Mouse (Mus musculus): ENCODE data around the gene Rgs7.

The Rgs7 gene

DNA sequence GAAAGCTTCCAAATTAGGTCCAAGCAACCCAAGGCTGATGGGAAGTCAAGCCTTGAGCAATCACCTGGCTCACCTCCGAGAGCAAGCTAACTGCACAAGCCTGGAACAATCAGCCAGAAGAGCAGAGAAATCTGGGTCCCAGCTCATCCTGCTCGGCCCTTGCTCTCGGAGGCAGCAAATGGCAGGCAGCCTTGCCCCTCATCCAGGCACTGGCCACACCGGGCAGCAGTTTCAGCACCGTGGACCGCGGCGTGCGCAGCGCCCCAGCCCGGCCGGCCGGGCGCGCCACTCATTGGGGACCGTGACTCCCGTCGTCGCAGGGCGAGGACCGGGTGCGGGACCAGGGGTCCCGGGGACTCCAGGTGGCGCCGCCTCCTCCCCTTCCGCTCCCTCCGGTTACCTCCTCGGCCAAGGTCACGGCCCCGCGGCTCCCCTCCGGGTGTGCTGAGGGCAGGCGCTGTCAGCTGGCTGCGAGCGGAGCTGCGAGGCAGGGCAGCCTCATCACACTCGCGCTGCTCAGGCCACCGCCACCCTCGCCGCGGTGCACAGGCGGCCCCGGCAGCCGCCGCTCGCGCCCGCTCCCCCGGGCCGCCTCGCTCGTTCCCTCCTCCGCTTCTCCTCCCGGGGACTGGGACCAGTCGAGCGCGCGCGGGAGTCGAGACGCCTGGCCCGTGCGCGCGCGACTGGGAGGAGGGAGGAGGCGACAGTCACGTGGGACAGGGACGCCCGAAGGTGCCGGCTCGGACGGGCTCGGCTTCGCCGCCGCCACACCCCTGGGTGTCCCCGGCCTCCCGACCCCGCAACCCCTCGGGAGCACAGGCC, at the start of gene Rgs7:
Gene Rgs7 (minus strand): TSS at position 640 of the 822 bp plus-strand sequence.
- DNase-seq: peak; percentile 71

GRCm38 (mm10) chr1:175540700-175541099, 48.4 kb upstream of the Rgs7 start:
- DNase-seq: no peak

GRCm38 (mm10) chr1:175537321-175537720, 45.0 kb upstream of the Rgs7 start:
- DNase-seq: no peak

DNA sequence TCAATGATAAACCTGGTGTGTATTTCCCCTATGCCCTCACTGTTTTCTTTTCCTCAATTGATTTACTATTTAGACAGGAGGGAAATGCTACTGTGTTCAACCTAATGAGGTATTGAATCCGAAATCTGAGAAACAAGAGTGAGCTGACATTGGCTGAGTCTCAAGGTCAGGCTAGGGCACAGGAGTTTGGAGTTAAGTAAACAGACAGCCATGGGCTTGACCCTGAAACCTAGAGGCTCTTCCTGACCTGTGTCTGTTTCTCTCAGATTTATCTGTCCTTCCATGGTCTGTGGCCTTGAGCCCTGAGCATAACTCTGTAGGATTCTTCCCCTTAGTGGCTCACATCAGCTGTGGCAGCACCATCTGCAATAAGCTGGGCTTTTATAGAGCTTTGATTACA, 37.6 kb upstream of the Rgs7 start:
- no peak for DNase-seq

DNA sequence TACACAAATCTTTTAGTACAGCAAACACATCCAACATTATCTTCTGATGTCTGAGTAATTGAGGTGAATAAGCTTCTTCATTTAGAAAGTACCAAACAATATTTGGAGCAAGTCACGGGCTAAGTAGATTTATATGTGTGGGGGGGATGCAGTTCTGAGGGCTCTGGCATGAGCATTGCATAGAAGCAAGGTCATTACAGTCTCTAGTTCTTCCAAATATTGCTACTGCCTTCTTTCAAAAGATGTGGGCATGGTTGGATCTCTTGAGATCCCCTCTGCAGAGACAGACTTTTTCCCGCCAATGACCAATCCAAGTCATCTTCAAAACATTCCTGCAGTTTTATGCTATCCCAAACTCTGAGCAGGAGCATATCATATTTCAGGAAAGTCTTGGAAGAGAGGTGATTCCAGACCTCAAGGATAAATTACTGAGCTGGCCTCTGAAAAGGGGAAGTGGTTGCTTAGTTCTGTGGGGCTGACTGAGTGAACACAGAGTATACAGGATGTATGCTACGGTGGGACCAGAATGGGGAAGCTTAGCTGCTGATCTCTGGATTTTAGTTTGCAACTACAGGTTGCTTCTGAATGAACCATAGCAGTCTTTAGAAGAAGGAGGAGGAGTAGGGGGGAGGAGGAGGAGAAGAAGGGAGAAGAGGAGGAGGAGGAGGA, 32.5 kb upstream of the Rgs7 start:
- DNase-seq: no peak

DNA sequence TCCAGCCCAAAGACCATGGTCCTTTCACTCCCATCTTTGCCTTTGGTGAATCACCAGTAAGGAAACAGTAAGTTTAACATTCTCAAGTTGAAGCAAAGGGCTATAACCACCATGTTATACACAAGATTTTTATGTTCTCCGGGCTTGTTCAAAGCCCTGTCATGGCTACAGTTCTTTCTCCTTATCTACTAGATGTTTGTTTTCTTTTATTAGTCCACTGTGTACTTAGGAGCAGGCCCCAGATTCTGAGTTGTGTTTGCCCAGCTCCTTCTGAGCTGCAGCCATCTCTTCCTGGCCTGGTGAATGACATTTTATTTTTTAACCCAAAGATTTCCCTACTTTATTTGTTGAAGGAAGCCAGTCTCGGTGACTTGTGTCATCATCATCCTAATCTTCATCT, 31.3 kb upstream of the Rgs7 start:
- no peak for DNase-seq

DNA sequence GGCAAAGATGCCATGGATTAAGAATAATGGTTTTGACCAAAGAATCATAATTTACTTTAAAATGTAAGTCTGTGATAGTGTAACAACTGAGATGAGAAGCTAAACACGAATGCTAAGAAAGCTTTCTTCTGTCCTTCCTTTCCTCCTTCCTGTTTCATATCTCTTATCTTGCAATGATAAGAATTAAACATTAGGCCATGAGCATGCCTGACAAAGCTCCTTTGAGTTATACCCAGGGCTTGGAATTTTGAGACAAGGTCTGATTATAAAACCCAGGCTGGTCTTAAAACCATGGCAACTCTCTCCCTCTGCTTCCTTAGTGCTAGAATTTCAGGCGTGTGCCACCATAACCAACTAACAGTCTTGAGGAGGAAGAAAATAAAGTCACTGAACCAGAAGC, 22.2 kb upstream of the Rgs7 start:
- DNase-seq: no peak

- no peak for DNase-seq
These were observed 19.9 kb upstream of the Rgs7 start for GRCm38 (mm10) chr1:175512173-175512572.

DNA sequence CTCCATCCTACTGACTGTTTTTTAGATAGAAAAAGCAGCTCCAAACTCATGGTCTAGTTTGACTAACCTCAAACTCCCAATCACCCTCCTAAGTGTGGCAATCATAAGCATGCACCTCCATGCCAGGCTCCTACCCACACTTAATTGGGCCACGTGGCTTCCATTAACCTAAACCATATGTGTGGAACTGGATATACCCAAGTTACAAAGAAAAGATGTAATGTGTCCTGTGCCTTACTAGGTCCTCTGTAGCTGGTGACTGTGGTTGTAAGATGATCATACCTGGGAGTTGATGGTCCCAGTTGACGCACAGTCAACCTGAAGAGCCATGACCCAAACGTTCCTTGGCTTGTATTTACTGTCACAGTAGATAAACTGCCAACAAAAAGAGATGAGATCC, 17.7 kb upstream of the Rgs7 start:
- DNase-seq: no peak

DNA sequence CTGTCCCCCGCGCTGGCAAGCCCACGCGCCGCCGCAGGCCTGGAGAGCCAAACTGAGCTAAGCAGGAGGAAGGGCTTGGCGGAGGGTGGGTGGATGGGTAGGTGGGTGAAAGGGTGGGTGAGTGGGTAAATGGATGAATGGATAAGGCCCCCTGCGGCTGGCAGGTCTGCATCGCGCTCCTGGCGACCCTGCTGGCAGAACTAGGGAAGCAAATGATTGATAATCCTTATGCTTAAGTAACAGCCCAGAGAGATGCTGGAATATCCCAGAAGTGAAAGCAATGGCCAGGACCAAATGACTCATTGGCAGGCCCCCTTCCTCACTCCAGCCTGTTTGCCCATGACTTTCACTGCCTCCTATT, 363 bp upstream of the Rgs7 start:
- no peak for DNase-seq

GRCm38 (mm10) chr1:175491511-175491860, 814 bp downstream of the Rgs7 start:
- DNase-seq: no peak

DNA sequence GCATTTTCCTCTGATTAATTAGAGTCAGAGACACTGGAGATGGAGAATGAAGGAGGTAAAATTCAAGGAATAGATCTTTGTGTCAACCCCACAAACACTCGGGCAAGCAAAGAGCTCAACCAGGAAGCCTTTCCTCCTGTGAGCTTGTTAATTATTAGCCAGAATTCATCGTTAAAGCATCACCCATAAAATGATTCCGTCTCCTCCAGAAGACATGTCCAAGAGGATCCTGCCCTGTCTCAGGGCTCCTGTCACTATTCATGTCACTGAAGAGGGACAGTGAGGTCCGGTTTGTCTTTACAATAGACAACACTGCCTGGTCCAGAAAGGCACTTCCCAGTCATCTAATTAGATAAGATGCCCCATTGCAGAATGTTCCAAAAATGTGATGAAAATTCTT, 7.2 kb downstream of the Rgs7 start:
- no peak for DNase-seq

DNA sequence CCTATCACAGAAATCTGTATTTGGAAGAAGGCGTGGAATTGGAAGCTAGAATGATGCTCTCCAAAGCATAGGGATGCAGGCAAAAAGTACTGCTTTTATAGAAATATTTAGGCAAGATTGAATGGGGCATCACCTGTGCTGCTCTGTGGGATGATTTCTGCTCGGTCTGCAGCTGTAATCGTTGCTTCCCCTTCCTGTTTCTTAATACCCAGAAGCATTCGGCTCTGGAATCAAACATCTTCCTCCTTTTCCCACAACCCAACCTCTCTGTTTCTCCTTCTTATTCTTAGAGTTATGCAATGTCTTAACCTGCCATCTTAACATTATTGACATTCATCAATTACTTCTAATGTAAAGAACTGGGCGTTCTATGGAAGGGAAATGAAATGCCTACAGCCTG, 19.2 kb downstream of the Rgs7 start:
- DNase-seq: no peak

- DNase-seq: peak; percentile 6
These were observed 23.1 kb downstream of the Rgs7 start for GRCm38 (mm10) chr1:175469087-175469788.

GRCm38 (mm10) chr1:175464566-175464965, 27.7 kb downstream of the Rgs7 start:
- no peak for DNase-seq

DNA sequence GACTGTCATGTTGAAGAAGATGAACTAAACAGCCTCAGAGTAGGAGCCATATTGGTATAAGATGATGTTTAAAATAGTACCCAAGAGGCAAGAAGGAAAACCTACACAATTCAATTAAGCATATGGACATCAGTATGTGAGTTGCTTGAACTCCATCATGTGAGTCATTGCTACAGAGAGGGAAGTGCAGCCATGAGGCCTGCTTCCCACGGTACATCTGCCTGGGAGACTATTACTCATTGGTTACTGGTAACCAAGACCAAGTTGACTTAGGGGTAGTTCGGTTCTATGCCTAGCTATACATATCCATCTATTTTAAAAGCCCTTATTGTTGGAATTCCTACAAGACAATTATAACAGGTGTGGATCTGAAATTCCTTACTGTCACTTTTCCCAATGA, 29.9 kb downstream of the Rgs7 start:
- DNase-seq: no peak

DNA sequence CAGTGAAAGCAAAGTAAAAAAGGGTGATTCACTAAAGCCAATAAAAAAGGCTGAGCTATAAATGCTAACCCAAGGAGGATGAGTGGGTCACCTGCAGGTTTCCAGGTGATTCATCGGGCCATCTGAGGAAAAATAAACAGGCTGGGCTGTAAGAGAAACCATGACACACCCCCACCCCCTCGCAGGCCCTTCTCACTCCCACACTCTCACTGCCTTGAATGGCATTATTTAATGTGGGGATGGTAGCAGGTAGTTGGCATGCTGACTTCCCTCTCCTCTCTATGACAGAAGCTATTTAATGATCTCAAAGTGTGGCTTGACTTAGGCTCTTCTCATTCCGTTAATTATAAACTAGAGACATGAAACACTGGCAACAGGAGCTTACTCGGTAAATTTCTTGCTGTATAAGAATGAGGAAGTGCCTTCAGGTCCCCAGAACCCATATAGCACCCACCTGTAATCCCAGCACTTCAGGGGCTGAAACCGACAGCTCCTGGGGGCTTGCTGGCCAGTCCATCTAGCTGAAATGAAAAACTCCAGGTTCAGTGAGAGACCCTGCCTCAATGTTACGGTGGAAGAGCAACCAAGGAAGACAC, 38.2 kb downstream of the Rgs7 start:
- DNase-seq: no peak

DNA sequence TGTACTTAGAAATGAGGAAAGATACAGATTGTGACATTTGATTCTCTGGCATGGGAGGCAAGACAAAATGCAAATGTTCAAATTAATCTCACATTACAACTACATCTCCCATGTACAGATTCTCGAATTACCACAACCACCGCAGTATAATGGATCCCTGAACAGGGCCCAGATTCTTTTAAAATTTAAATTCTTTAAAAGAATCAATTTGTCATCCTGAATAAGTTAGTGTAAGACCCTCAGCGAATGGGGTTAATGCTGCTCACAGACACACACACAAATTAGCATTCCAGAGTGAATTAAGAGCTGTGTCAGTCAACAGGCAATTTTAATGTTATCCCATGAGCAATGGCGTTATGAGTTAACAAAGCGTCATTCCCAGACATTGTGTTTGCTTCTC, 44.3 kb downstream of the Rgs7 start:
- DNase-seq: no peak

- DNase-seq: no peak
These were observed 49.4 kb downstream of the Rgs7 start for GRCm38 (mm10) chr1:175442939-175443338.

DNA sequence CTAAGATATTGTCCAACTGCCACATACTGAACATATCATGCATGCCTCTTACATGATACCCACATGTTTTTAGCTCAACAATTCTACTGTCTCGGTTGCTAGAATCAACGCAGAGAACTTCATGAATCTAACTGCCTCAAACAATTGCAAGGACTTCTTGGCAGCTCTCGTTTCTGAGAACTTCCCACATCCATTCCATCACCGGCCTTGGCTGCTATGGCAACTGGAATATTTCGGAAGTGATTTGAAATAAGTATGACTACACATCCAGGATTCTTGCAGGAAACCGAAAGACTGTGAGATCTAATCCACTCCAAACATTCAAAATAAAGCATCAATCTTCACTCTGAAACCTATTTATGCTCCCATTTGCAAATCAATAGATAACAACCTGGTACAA, 50.3 kb downstream of the Rgs7 start:
- DNase-seq: no peak

DNA sequence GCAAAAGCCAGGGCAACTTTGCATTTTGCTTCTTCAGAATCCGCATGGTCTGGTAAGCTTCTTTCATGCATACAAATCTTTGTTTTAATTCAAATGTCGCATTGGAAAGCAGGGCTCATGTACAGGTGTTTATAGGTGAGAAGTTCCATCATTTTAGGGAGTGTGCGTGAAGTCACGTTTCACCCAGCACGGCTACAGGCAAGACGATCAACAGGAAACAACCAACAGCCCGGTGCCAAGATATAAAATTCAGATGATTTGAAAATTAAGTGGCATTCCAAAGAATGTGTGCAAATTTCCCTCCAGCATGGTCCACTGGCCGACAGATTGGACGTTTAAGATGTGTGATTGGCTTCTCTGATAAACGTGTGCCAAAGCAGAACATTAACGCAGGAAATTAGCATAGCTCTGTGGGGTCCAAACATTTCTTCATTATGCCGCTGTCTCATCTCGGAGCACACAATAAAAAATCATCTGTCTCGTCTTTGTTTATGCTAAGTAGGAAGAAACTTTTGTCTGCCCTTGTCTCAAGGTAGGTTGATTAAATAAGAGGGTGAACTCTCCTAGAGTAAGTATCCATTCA, 58.6 kb downstream of the Rgs7 start:
- DNase-seq: no peak

- DNase-seq: no peak
These were observed 59.2 kb downstream of the Rgs7 start for GRCm38 (mm10) chr1:175433128-175433527.

GRCm38 (mm10) chr1:175431356-175432053, 60.8 kb downstream of the Rgs7 start:
- DNase-seq: no peak
